Mouse (Mus musculus): Measurements from ENCODE around the gene 4931400O07Rik.

Gene 4931400O07Rik

GRCm38 (mm10) chrX:62467691-62468090 is at the start of gene 4931400O07Rik:
Gene 4931400O07Rik, plus strand, starts transcription at chrX:62467991.
- no peak for DNase-seq (ENCODE audit: low spot score in 2 of 2)

Measured in right cerebral cortex, adult 2 months (tissue).